Comparison of ENCODE assay signal across 18 mouse cellular contexts in genomic region chr16:43925846-43926245, GRCm38 (mm10). TPM values are rescaled to one million over a fixed set of nuclear protein-coding genes. Genes with fewer than 3 reads are reported as not detected.
"Had no signal": no experiment of that assay in that cellular context is flagged by ENCODE, and none has a peak within 500 bp of the region (broad histone marks: within the 10 kb centered on the region; RNA-seq: fewer than 3 reads in every experiment).

No protein-coding gene starts in this region.

- H3K27me3 ChIP-seq: midbrain, embryonic 12.5 days; stomach, embryonic 15.5 days had no signal

- H3K36me3 ChIP-seq: midbrain, embryonic 10.5 days; midbrain, embryonic 12.5 days; stomach, embryonic 15.5 days had no signal

- DNase-seq: lung, adult 18-20 months; lung, postnatal 10 days; lung, postnatal 4 days; retina, postnatal 1 day; right cerebral cortex, adult 18-20 months; right cerebral cortex, postnatal 25 days; right cerebral cortex, postnatal 4 days; spleen, adult 18-20 months; thymus, adult 18-20 months; thymus, postnatal 14 days; thymus, postnatal 36 days had no signal

- H3K4me2 ChIP-seq: lung, embryonic 14.5 days; midbrain, embryonic 12.5 days; stomach, embryonic 15.5 days had no signal

- H3K4me3 ChIP-seq: midbrain, embryonic 10.5 days; midbrain, embryonic 12.5 days; myocyte; stomach, embryonic 15.5 days had no signal

- H3K4me1 ChIP-seq: midbrain, embryonic 12.5 days; stomach, embryonic 15.5 days had no signal

- H3K9ac ChIP-seq: lung, embryonic 14.5 days; midbrain, embryonic 12.5 days; stomach, embryonic 15.5 days had no signal

- ATAC-seq: midbrain, embryonic 16.5 days had no signal

- H3K9me3 ChIP-seq: midbrain, embryonic 10.5 days; midbrain, embryonic 12.5 days; stomach, embryonic 15.5 days had no signal

- H3K27ac ChIP-seq: midbrain, embryonic 10.5 days; midbrain, embryonic 12.5 days; stomach, embryonic 15.5 days; stomach, postnatal 0 days had no signal

RNA-seq across cellular contexts. Expression of gene Zdhhc23, which starts 53.7 kb away (rescaled TPM):
- polyA plus RNA-seq: myocyte had no signal
